Mouse (Mus musculus) gonadal fat pad, adult 2 months (tissue): ENCODE data around the gene Rrp8. TPM values are rescaled to one million over a fixed set of nuclear protein-coding genes. Genes with fewer than 3 reads are reported as not detected.

Source experiments
- DNase-seq: peaks from one replicate; pipeline ENCODE4 v3.0.0-alpha.2; 2012; ENCODE audit warnings: low read depth
- polyA plus RNA-seq: library from polyadenylated mRNA; depleted of rRNA; stranded (reverse); fragments of >200 nt; gene quantifications from 2 replicates; pipeline ENCODE4 v1.2.3, GENCODE M21; 2012; rRNA removed

Rrp8 gene
- 13.1 and 14.3 TPM in 2 replicates for polyA plus RNA-seq

DNA sequence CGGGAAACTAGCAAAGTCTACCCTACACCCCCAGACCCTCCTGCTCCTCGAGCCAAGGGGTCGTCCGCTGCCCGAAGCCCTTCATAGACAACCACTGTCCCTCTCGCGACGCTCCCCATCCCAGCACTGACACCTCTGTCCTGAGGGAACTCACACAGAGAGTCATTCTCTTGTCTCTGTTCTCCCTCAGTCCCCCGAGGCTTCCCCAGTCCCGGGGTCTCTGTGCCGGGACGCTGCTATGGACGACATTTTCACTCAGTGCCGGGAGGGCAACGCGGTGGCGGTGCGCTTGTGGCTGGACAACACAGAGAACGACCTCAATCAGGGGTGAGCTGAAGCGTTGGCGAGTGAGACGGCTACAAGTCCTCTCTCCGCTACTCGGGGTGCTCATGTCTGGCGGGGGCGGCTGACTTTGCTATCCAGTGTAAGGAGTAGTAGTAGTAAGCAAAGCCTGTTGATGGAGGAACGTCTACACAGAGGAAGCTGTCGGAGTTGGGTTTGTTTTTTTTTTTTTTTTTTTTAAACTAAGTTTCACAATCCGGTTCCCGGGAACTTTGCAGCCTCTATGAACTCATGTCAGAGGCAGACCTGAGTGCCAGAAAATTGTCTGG is at the start of gene Rrp8:
Gene Rrp8, minus strand, starts transcription at position 475 of the 611 bp plus-strand sequence.
- no peak for DNase-seq

- no peak for DNase-seq
Observed at GRCm38 (mm10) chr7:105786506-105787284, 49.5 kb upstream of the Rrp8 start.

- DNase-seq, result no peak
Observed at GRCm38 (mm10) chr7:105784556-105784955, 47.4 kb upstream of the Rrp8 start.

DNA sequence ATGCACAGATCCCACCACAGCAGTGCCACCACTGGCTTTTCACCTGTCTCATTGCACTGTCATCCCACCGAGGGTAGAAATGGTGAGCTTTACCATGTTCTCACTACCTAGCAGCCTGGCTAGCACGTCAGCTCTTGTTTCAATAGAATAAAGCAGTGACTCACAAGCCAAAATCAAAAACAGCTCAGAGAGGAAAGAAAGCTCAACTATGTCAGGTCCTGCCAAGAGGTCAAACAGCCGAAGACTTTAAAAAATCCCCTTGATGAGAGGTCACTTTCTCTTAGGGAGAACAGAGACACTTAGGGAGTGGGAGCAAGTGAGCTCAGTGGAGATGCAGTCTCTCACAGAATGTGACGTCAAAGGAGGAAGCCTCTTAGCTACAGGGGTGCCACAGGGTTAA is 46.7 kb upstream of the Rrp8 start:
- no peak for DNase-seq

DNA sequence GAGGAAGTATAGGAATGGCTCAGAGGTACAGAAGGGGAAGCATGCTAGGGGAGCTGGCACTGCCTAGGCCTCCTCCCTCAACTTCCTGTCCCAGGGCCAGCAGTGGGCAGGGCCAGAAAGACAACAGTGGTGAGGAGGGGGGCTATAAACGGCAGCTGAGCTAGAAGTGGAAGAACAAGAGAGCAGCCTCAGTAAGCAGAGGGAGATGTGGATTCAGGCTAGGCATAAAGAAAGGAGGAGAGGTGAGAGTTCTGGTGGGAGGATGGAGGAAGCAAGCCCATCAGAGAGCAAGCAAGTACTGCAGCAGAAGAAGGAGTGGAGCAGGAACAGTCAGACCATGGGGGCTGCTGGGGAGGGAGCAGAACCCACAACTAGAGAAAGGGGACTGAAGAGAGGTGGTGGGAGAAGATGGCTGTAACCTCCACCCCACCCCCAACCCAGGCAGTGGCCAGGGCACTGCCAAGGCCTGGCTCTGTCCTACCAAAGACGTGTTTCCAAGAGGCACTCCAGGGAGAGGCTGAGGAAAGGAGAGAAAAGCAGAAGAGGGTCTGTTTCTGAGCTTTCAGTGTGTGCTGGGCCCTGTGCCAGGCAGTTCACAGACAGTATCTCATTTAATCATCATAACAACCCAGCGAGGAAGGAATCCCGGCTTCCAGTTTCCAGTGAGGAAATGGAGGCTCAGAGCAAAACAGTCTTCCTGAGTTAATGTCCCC is 41.5 kb upstream of the Rrp8 start:
- no peak for DNase-seq

GRCm38 (mm10) chr7:105777797-105778552 is 40.8 kb upstream of the Rrp8 start:
- DNase-seq, result no peak

DNA sequence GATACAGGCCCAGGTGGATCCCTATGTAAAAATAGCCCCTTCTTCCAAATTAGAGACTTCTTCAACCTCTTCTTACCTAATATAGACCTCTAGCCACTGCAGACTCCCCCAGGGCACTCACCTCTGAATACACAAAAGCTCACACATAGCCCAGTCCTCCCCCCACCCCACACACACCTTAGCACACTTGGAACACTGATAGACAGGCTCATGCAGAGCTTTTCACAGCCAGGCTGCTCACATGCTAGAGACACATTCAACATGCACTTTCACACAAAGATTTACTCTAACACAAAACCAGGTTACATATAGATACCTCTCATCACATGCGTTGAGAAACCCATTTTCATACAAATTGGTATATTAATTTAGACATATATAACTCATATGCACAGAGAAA is 40.1 kb upstream of the Rrp8 start:
- no peak for DNase-seq

GRCm38 (mm10) chr7:105776026-105776425 is 38.8 kb upstream of the Rrp8 start:
- no peak for DNase-seq

DNA sequence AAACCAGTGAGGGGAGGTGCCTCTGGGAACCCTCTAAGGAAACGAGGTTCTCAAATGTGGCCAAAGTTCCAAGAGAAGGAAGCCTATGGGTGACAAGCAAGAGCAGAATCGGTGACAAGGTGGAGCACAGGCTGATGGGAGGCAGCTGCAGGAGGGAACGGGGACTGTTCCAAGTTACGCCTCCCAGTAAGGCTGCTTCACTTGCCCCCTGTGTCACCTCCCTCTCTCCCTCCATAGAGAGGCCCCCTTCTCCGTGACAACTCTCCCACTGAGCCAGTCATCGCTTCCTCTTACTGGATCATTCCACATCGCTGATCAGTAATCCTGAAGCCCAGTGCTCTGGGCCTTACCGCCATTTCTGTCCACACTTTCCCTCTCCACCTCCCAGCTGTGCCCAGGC is 37.5 kb upstream of the Rrp8 start:
- no peak for DNase-seq

GRCm38 (mm10) chr7:105773041-105773440 is 35.9 kb upstream of the Rrp8 start:
- DNase-seq, result no peak

DNA sequence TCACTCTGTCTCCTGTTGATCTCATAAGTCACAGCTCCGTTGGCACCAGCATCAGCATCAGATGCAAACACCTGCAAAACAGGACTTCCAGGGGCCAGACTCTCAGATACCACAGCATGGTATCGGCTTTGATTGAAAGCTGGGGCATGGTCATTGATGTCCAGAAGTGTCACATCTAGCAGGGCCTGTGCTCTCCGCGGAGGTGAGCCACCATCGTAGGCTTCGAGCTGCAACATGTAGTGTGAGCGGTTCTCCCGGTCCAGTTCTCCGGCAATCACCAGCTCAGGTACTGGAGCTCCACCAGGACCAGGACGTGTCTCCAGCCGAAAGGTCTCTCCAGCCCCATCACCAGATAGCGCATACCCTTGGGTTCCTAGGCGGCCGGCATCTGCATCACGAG is 35.1 kb upstream of the Rrp8 start:
- no peak for DNase-seq

- DNase-seq, result no peak
Observed at GRCm38 (mm10) chr7:105769959-105770358, 32.8 kb upstream of the Rrp8 start.

GRCm38 (mm10) chr7:105767729-105768165 is 30.6 kb upstream of the Rrp8 start:
- no peak for DNase-seq

DNA sequence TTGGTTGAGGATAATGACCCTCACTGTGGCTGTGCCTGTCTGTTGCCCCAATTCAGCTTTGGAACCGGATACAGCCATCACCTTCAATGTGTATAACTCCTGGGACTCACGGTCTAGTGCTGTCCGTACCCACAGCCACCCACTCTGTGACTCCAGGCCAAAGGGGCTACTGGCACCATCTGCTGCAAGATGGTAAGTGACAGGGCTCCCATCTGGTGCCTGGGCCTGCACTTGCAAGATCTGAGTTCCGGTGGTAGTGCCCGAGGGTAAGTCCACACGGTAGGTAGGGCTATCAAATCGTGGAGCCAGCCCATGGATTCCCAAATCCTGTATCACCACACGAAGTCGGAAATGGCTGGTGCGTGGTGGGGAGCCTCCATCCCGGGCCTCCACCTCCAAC is 27.1 kb upstream of the Rrp8 start:
- no peak for DNase-seq

DNA sequence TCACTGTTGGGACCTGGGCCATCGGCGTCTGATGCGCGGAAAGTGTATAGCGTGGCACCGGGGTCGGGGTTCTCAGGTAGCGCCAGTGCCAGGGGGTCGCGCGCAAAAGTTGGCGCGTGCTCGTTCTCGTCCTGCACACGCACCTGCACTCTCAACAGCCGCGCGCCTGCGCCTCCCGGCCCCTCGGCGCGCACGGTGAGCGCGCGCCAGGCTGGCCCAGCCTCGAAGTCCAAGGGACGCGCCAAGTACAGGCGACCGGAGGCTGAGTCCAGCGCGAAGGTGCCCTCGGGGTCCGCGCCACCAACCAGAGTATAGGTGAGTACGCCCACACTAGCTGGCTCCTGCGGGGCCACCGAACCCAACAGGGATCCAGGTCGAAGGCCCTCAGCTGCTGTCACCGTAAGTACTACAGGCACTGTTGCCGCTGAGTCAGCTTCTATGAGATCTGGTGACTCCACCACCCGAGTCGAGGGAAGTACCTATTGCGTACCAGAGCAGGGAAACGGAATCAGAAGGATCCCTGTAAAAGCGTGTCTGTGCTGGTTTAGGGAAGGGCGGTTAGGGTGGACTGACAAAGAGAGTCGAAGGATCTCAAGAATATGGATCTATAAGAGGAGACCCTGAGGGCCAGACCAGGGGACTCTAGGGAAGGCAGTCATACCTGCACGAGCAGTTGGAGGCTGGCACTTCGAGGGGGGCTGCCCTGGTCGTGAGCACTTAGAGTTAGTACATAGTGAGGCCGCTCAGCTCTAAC is 25.5 kb upstream of the Rrp8 start:
- no peak for DNase-seq

GRCm38 (mm10) chr7:105761813-105762484 is 24.8 kb upstream of the Rrp8 start:
- DNase-seq, result no peak

DNA sequence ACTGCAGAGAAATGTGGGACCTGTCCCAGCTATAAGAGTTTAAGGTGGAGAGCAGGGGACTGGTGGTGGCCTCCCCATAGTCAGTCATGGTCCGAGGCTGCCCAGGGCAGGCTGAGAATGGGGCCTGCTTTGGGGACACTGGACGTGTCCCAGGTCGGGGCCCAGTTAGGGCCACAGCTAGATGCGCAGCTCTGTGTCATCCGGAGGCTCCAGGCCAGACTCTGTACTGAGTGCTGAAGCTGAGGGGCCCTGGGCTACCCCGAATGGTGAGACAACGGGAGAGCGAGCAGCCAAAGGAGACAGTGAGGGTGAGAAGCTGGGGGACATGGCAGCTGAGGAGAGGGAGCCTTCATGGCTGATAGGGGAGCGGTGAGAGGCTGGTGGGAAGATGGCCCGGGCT is 16.1 kb upstream of the Rrp8 start:
- no peak for DNase-seq

- no peak for DNase-seq
Observed at GRCm38 (mm10) chr7:105752716-105753115, 15.5 kb upstream of the Rrp8 start.

GRCm38 (mm10) chr7:105751491-105752433 is 14.6 kb upstream of the Rrp8 start, which contains the start of gene Tpp1:
TSS of gene Tpp1 (minus strand) at chr7:105752235.
- DNase-seq, result peak; percentile 77
